In the genomic region with DNA sequence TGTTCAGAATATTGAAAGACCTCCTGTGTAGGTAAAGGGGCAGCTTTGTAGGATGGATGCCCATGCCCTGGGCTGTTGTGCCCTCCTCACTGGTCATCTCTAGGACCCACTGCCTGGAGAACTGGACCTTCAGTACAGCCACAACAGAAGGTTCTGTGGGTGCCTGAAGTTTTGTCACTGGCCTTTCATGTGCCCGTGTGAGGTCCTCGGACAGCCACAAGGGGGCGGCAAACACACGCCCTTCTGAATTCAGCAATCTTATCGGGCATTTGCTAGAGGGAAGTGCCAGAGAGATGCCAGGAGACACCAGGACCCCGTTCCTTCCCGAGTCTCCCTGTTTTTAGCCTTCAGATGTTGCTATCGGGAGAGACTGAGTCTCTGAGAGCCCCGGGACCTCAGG, we compare ENCODE assay signal across 7 mouse cellular contexts. TPM values are rescaled to one million over a fixed set of nuclear protein-coding genes. Genes with fewer than 3 reads are reported as not detected.
DNase-seq lines count a peak whose midpoint lies in the region; ATAC-seq lines count a peak whose summit lies in the region.

No protein-coding gene starts in this region.

- 0 out of 2 replicates have a peak, but pooled peaks have one; percentile 45 for ATAC-seq in forebrain, embryonic 13.5 days
- peak; percentile 90 for ATAC-seq in megakaryocyte progenitor cell, adult 5-6 weeks (replicated peaks; ENCODE audit: poor library complexity)

- H3K9ac ChIP-seq in forebrain, embryonic 13.5 days: no peak overlapping the region

- H3K4me1 ChIP-seq in forebrain, embryonic 13.5 days: no peaks in the 10 kb centered on the region
- H3K4me1 ChIP-seq in hindbrain, embryonic 10.5 days (replicated peaks): peaks cover 2% of the 10 kb centered on the region; the same call in 1 of the 2 replicates

- WGBS in forebrain, embryonic 13.5 days: 4% methylated on average over 9 of the region's 9 CpGs
- 5% methylated on average over 9 of the region's 9 CpGs for WGBS in hindbrain, embryonic 10.5 days

- H3K27ac ChIP-seq in forebrain, embryonic 13.5 days: no peak overlapping the region
- H3K27ac ChIP-seq in hindbrain, embryonic 10.5 days: no peak overlapping the region

- H3K27me3 ChIP-seq in forebrain, embryonic 13.5 days: no peaks in the 10 kb centered on the region
- 0 out of 2 replicates have a peak, but pooled peaks cover 5% of the 10 kb centered on the region for H3K27me3 ChIP-seq in hindbrain, embryonic 10.5 days (ENCODE audit: insufficient read depth, poor library complexity, severe bottlenecking)

- H3K4me3 ChIP-seq in forebrain, embryonic 13.5 days: no peak overlapping the region
- H3K4me3 ChIP-seq in hindbrain, embryonic 10.5 days: no peak overlapping the region

- H3K4me2 ChIP-seq in forebrain, embryonic 13.5 days: no peak overlapping the region

- H3K36me3 ChIP-seq in forebrain, embryonic 13.5 days (ENCODE audit: poor library complexity, severe bottlenecking): no peaks in the 10 kb centered on the region
- no peaks in the 10 kb centered on the region for H3K36me3 ChIP-seq in hindbrain, embryonic 10.5 days

- DNase-seq in MEL-GATA-1-ER (ENCODE audit: extremely low read depth, low read depth): peak; percentile 44
- DNase-seq in brain, embryonic 18.5 days (ENCODE audit: low read depth, low spot score): peak; percentile 20
- DNase-seq in hindbrain, embryonic 10.5 days (ENCODE audit: low spot score): peak; percentile 74
- peak; percentile 35 to 59 for DNase-seq in left cerebral cortex, adult 8-10 months (ENCODE audit: low spot score in 2 of 2)
- peak; percentile 56 for DNase-seq in skeletal muscle tissue, adult 2 months (ENCODE audit: low read depth, low spot score)

- no peaks in the 10 kb centered on the region for H3K9me3 ChIP-seq in forebrain, embryonic 13.5 days (replicated peaks)
- no peaks in the 10 kb centered on the region for H3K9me3 ChIP-seq in hindbrain, embryonic 10.5 days

RNA-seq across cellular contexts. Expression of a gene that starts 32.9 kb away (rescaled TPM):
- polyA plus RNA-seq in forebrain, embryonic 13.5 days (2015; fragmentation: Nextera tagmentation; extraction: Ambion mirVana): 1.3 and 1.7 TPM in 2 replicates
- polyA plus RNA-seq in hindbrain, embryonic 10.5 days (2016; fragmentation: Nextera tagmentation; extraction: Ambion mirVana): 0.86 and 1.5 TPM in 2 replicates
- 10 to 100 TPM; 36.8 to 45.6 (median 41.1) TPM for total RNA-seq in left cerebral cortex, adult 8-10 months (2022)
- 0.68 and 2.0 TPM in 2 replicates for total RNA-seq in megakaryocyte progenitor cell, adult 5-6 weeks (2015)
- 0.88 and 1.1 TPM in 2 replicates for total RNA-seq in megakaryocyte progenitor cell, adult 5-6 weeks (2017)

RNA-seq across cellular contexts. Expression of a gene that starts 45.6 kb away (rescaled TPM):
- polyA plus RNA-seq in forebrain, embryonic 13.5 days (2015; fragmentation: Nextera tagmentation; extraction: Ambion mirVana): 0.88 and 1.4 TPM in 2 replicates
- polyA plus RNA-seq in hindbrain, embryonic 10.5 days (2016; fragmentation: Nextera tagmentation; extraction: Ambion mirVana): 3.0 and 3.4 TPM in 2 replicates
- 10 to 100 TPM; 26.8 to 31.9 (median 30.4) TPM for total RNA-seq in left cerebral cortex, adult 8-10 months (2022)
- total RNA-seq in megakaryocyte progenitor cell, adult 5-6 weeks (2015): 15.0 and 15.6 TPM in 2 replicates
- 16.5 and 16.8 TPM in 2 replicates for total RNA-seq in megakaryocyte progenitor cell, adult 5-6 weeks (2017)

RNA-seq across cellular contexts. Expression of a gene that starts 52.9 kb away (rescaled TPM):
- polyA plus RNA-seq in forebrain, embryonic 13.5 days (2015; fragmentation: Nextera tagmentation; extraction: Ambion mirVana): not detected in 2 replicates
- 0.71 and 0.78 TPM in 2 replicates for polyA plus RNA-seq in hindbrain, embryonic 10.5 days (2016; fragmentation: Nextera tagmentation; extraction: Ambion mirVana)
- total RNA-seq in left cerebral cortex, adult 8-10 months (2022): under 1 TPM; 0.22 to 0.70 (median 0.49) TPM
- total RNA-seq in megakaryocyte progenitor cell, adult 5-6 weeks (2015): 0.90 and 1.7 TPM in 2 replicates
- total RNA-seq in megakaryocyte progenitor cell, adult 5-6 weeks (2017): 0.27 TPM in 1 of 2 replicates, not detected in the other

Comparison
In these comparisons a context has a peak if more than half of its experiments do, and no peak if none do; other contexts are left out.
1. DNase-seq: peak in every context shown above with its lines; median percentile 74 in hindbrain, embryonic 10.5 days; 56 in skeletal muscle tissue, adult 2 months; 47 in left cerebral cortex, adult 8-10 months; 44 in MEL-GATA-1-ER; 20 in brain, embryonic 18.5 days.
2. RNA of a gene that starts 32.9 kb away (total RNA-seq): 36.8 to 45.6 TPM in left cerebral cortex, adult 8-10 months; 0.68 to 2.0 TPM in megakaryocyte progenitor cell, adult 5-6 weeks; every median in the first group is over 10 times any median in the second.